Mouse (Mus musculus): ENCODE measurements at regions not wholly inside any gene's neighbourhood (a gene's known extent, or its start where the extent isn't known, plus 50 kb on each side); places are given as distances from the start of the nearest gene placed in this dataset.

- DNase-seq (ENCODE audit: low read depth, low spot score) = no peak
Observed at GRCm38 (mm10) chr4:84099071-84099470, 573.7 kb downstream of the Ccdc171 start.

GRCm38 (mm10) chr4:84101923-84102322, 573.2 kb downstream of the Bnc2 start:
- DNase-seq (ENCODE audit: low read depth, low spot score) = no peak

DNA sequence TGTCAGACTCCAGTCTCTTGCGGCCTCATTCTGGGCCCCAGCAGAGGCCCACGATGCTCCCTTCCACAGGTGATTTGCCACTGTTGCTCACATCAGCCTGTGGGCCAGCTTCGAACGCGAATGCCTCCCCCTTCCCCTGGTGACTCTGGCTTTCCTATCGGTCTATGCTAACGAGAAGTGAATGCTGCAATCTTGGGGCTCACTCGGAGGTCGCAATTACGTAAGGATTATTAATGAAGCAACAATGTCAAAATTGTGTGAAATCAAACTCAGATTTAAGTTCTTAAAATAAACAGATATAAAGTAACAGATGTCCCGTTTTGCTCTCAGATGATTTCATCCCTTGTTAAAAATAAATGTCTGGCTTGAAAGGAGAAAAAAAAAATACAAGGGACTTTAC, 572.3 kb downstream of the Bnc2 start:
- no peak for DNase-seq (ENCODE audit: low read depth, low spot score)

DNA sequence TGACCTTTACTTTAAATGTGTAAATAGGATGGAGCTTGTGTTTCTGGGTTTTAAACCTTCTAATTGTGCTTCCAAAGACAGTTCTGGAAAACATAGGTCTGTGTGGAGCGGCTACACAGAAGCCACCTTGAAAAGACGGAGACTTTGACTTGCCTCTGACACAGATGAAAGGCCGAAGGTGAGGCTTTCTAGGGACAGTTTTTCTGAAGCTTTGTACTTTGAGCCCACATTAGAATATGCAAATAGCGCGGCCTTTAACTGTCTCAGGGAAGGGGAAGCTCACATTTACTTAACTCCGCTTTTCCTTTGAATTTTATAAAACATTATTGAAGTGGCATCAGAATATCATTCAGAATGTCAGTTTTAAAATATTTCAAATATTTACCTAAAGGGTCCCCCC, 566.5 kb downstream of the Bnc2 start:
- no peak for DNase-seq (ENCODE audit: low read depth, low spot score)

DNA sequence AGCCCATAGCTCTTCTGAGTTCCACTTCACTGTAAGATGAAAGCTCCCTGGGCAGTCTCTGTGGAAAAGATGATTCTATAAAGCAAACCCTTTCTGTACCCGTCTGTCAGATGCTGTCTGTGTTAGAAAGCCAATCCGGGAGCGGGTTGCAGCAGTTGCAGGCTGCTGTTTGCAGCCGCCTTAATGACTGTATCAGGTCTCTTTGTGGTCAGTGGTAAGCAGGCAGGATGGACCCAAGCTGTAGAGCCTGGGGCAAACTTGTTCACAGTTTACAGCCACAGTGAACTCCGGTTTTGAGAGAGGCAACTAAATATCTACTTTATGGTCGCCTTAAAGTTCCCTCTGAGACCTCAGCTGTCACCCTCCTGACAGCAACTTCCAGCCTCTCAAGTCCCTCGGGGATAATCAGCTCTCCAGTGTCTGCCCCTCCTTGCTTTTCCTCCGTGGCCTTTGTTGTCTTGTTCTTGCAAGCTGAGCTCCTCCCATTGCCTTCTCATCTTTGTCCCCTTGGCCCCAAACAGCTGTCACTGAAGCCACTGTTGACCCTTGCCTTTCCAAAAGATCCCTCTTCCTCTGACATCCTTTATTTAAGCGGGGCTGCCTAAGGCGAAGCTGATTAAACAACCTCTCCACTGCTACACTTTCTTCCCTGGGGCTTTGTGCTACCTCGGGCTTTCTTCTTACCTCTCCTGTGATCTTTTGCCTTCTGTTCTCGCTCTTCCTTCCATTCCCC, 565.1 kb downstream of the Bnc2 start:
- DNase-seq (ENCODE audit: low read depth, low spot score) = no peak

DNA sequence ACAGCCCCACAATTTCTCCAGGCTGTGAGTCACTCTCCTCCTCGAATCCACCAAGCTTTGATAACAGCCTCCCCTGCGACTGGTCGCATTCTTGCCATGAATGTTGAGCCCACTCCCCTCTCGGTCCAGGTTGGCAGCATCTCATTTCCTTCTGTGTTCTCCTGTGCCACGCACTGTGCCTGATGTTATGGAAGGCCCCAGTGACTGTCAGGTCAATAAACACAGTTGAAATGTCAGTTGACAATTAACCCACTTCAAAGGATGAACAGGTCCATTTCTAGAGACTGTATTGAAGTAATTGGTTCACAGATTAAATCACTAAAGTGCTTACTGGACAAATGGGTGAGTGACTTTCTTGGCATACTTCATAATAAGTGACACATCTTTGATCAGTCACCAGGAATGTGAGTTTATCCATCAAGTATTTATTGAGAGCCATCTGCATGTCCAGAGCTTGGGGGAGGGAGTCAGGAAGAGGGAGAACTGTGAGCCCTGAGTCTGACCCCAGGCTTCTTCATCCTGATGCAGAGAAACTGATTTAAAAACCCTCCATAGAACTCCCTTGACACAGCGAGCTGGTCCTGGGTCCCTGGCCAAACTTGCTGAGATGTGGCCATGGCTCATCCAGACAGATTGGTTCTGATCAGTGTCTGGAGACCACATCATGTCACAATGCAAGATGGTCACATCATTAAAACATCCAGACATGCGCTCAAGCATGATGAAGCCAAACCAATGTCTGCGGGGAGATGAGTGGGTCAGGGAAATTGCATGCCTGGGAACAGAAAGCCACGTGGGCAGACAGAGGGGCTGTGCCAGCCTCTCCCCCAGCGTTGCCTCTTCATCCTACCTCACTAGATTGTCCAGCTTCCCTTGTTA, 560.7 kb downstream of the Bnc2 start:
- DNase-seq (ENCODE audit: low read depth, low spot score) = no peak

GRCm38 (mm10) chr4:84118284-84118919, 556.7 kb downstream of the Bnc2 start:
- no peak for DNase-seq (ENCODE audit: low read depth, low spot score)

GRCm38 (mm10) chr4:84119616-84120015, 555.5 kb downstream of the Bnc2 start:
- DNase-seq (ENCODE audit: low read depth, low spot score) = no peak

DNA sequence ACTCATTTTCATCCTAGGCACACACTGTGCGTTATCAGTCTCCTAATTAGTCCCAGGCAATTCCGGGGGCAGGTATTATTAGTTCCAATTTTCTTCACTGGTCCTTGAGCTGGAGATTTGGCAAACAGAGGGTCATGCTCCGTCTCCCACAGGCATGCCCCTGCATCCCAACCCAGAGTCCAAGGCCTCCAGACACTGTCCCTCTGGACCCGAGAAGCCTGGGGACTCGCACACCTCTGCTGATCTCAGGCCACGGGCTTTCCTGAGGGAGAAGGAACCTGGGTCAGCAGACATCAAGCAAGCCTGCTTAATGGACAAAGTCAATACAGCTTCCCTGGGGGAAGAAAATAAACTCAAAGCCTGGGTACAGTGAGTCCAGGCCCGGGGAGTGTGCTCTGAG, 554.7 kb downstream of the Bnc2 start:
- no peak for DNase-seq (ENCODE audit: low read depth, low spot score)

DNA sequence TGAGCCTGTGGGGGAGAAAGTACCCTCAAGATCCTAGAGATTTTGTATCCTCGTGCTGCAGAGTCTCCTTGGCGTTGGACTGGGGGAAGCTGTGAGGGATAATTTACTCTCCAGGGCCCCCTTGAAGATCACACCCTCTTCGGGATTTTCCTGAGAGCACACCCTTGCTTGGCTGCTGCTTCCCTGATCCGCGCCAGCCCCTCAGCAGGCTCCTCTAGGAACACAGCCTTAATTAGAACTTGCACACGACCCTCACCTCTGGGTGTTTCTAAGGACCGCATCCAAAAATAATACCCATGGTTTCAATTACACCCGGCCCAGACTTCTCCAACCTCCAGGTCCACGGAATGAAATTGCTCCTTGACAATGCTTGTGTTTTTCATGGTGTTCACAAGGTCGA, 553.6 kb downstream of the Bnc2 start:
- no peak for DNase-seq (ENCODE audit: low read depth, low spot score)

DNA sequence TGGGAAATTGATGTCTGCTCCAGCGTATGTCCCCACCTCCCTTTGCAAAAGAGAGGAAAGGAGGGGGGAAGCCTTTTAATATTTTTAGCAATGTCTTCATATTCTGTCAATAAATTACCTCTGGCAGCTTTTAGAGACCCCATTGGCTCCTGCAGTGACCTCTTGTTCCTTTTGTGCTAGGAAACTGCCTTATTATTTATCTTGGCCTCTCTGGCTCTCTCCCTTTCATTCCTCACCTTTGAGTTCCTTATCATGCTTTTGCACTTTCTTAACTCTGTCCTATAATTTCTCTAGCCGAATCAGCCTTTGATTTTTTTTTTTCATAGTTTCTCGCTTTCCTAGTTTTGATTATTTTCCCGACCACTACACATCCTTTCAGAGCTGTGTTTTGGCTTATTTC, 548.7 kb downstream of the Bnc2 start:
- DNase-seq (ENCODE audit: low read depth, low spot score) = no peak

DNA sequence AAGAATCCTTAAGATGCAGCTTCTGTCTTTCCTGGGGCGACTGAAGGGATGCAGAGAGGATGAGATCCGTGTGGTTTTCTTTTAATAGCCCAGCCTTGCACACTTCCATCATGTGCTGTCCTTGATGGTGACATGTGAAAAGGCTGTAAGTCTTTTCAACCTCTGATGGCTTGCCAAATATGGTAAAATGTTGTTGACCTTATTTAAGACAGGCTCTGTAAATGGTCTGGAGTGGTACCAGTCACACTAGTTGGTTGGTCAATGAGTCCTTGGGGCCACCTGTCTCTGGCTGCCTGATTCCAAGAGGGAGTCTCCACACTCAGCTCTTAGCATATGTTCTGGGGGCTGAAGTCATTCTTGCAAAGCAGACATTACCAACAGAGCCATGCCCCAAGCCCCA, 547.7 kb downstream of the Bnc2 start:
- DNase-seq (ENCODE audit: low read depth, low spot score) = no peak

- DNase-seq (ENCODE audit: low read depth, low spot score) = no peak
Observed at GRCm38 (mm10) chr4:84130840-84131547, 544.1 kb downstream of the Bnc2 start.

- DNase-seq (ENCODE audit: low read depth, low spot score) = no peak
Observed at GRCm38 (mm10) chr4:84135740-84136139, 539.3 kb downstream of the Bnc2 start.

- no peak for DNase-seq (ENCODE audit: low read depth, low spot score)
Observed at GRCm38 (mm10) chr4:84137171-84137919, 537.7 kb downstream of the Bnc2 start.

GRCm38 (mm10) chr4:84149149-84150050, 525.7 kb downstream of the Bnc2 start:
- DNase-seq (ENCODE audit: low read depth, low spot score) = no peak

DNA sequence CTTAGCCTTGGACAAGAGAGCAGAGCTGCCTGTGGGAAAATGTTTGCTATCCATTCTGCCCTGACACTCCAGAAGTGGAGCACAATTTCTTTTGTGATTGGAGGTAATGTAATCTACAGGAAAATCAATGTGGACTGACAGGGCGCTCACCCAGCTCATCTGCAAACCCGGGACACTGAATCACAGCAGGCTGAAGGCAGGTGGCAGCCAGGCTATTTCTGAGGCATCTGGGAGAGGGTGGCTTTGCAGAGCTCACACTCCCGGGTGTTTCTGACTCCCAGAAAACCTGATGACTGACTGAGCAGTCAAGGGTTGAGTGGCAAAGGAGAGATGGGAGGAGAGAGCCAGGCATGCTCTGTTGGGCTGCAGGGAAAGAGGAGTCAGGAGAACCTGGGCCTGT, 524.4 kb downstream of the Bnc2 start:
- DNase-seq (ENCODE audit: low read depth, low spot score) = no peak

- no peak for DNase-seq (ENCODE audit: low read depth, low spot score)
Observed at GRCm38 (mm10) chr4:84151247-84151646, 523.8 kb downstream of the Bnc2 start.

DNA sequence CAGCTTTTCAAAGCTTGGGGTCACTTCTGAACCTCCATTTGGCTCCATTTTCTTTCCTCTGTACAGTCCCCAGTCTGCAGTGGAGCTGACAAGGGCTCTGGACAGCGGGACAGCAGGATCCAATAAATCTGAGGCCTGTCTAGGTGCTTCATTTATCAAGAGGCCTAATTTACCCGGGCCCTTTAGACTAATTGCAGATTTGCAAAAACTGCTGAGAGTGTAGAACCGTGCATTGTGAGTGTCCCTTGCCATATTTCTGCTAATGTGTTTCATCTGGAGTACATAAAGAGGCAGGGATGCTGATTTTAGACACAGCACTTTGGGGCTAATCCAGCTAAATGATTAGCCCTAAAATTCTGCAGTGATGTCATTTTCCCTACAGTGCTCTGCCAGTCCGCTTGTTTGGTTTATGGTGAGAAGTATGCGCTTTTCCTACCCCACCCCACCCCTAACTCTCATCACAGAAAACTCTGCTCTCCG, 523.1 kb downstream of the Bnc2 start:
- no peak for DNase-seq (ENCODE audit: low read depth, low spot score)

DNA sequence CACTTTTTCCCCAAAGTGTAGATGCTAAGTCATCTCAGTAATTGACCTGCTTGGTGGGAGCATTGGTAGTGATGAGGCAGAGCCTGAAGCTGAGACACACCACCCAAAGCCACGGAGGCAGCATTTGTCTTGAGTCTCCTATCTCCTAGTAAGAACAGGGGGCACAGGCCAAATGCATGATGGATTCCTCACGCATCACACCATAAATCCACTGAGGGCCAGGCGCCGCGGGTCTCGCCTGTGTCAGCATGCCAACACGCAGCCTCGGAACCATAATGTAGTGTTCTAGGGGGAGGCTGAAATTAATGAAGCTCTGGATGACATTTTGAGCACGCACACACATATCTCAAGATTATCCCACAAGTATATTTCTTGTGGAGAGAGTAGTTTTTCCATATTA, 521.5 kb downstream of the Bnc2 start:
- no peak for DNase-seq (ENCODE audit: low read depth, low spot score)

Data from WW6 (cell line).